Mouse (Mus musculus) stomach, postnatal 0 days (tissue): ENCODE results near the gene Dtl.

Experiments used
- CTCF ChIP-seq: IDR thresholded peaks from 2 replicates; pipeline ENCODE4 v1.5.1; 2016; ENCODE audit warnings: antibody characterized with exemption, low read depth, mild to moderate bottlenecking, moderate library complexity
- EP300 ChIP-seq: optimal IDR thresholded peaks from 2 replicates; pipeline ENCODE3; 2016; ENCODE audit warnings: antibody characterized with exemption

GRCm38 (mm10) chr1:191624492-191624891 lies 49.1 kb upstream of the Dtl start:
- TF ChIP-seq EP300 (no peak), CTCF (no peak)
